ENCODE assay signal across 15 mouse cellular contexts in the genomic region with DNA sequence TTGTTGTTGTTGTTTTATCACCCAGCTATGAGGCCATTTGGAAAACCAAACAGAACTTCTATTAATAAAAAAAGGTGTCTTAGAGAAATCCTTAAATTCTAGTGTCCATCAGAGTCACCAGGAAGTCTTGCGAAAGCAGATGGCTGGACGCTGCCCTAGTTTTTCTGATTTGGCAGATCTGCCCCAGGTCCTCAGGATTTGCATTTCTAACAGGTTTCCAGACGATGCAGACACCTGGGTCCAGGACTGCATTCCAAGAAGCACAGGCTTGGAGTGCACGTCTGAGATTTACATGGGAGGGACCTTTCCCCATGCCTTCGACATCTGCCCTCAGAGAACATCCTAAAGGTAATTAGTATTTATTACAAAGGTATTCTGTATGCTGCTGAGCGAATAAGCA.
"Had no signal": no experiment of that assay in that cellular context is flagged by ENCODE, and none has a peak within 500 bp of the region (broad histone marks: within the 10 kb centered on the region; RNA-seq: fewer than 3 reads in every experiment).

No protein-coding gene starts in this region.

- H3K4me1 ChIP-seq: liver, embryonic 15.5 days; midbrain, embryonic 13.5 days; neural tube, embryonic 12.5 days had no signal

- H3K27me3 ChIP-seq: liver, embryonic 15.5 days; midbrain, embryonic 13.5 days; neural tube, embryonic 12.5 days had no signal

- H3K36me3 ChIP-seq: limb, embryonic 10.5 days; liver, embryonic 15.5 days; midbrain, embryonic 13.5 days; neural tube, embryonic 12.5 days had no signal

- DNase-seq: kidney, postnatal 36 days; layer of hippocampus, adult 9-11 months; layer of hippocampus, postnatal 36 days; lung, adult 2 months; lung, postnatal 36 days; thymus, postnatal 4 days had no signal

- H3K27ac ChIP-seq: kidney, postnatal 0 days; limb, embryonic 10.5 days; liver, embryonic 15.5 days; midbrain, embryonic 13.5 days; neural tube, embryonic 12.5 days; stomach, postnatal 0 days had no signal

- H3K4me2 ChIP-seq: liver, embryonic 11.5 days; liver, embryonic 15.5 days; midbrain, embryonic 13.5 days; neural tube, embryonic 12.5 days had no signal

- H3K4me3 ChIP-seq: limb, embryonic 10.5 days; liver, embryonic 15.5 days; midbrain, embryonic 13.5 days; myocyte; neural tube, embryonic 12.5 days had no signal

- ATAC-seq: lung, postnatal 0 days; midbrain, embryonic 13.5 days had no signal

- H3K9me3 ChIP-seq: limb, embryonic 10.5 days; liver, embryonic 15.5 days; midbrain, embryonic 13.5 days; neural tube, embryonic 12.5 days had no signal

- H3K9ac ChIP-seq: liver, embryonic 15.5 days; midbrain, embryonic 13.5 days; neural tube, embryonic 12.5 days had no signal
